Mouse (Mus musculus) intestine, embryonic 15.5 days (tissue): ENCODE results near the gene Ccdc146. TPM values are rescaled to one million over a fixed set of nuclear protein-coding genes. Genes with fewer than 3 reads are reported as not detected.

Source experiments
- ATAC-seq: fragments of 200-750 bp; cut with Nextera tagmentation; 2 replicates; pipeline ENCODE4 v1.8.0; 2017; ENCODE audit warnings: moderate TSS enrichment, moderate library complexity
- H3K27ac ChIP-seq: fragments of 300-500 bp; sonication (generic); 2 replicates; pipeline ENCODE4 v1.5.1; 2015; ENCODE audit warnings: mild to moderate bottlenecking, inconsistent platforms
- H3K27me3 ChIP-seq: fragments of 300-500 bp; sonication (generic); replicated peaks from 2 replicates; pipeline ENCODE4 v1.6.1; 2015; ENCODE audit warnings: inconsistent platforms
- H3K36me3 ChIP-seq: fragments of 300-500 bp; sonication (generic); 2 replicates; pipeline ENCODE4 v1.6.1; 2015; ENCODE audit warnings: inconsistent platforms
- H3K4me1 ChIP-seq: fragments of 300-500 bp; sonication (generic); replicated peaks from 2 replicates; pipeline ENCODE4 v1.6.1; 2015; ENCODE audit warnings: inconsistent platforms
- H3K4me2 ChIP-seq: fragments of 300-500 bp; sonication (generic); replicated peaks from 2 replicates; pipeline ENCODE4 v1.6.1; 2015; ENCODE audit warnings: mild to moderate bottlenecking, inconsistent platforms
- H3K4me3 ChIP-seq: fragments of 300-500 bp; sonication (generic); replicated peaks from 2 replicates; pipeline ENCODE4 v1.5.1; 2015; ENCODE audit warnings: inconsistent platforms
- H3K9ac ChIP-seq: fragments of 300-500 bp; sonication (generic); 2 replicates; pipeline ENCODE4 v1.6.1; 2015; ENCODE audit warnings: inconsistent platforms
- H3K9me3 ChIP-seq: fragments of 300-500 bp; sonication (generic); 2 replicates; pipeline ENCODE4 v1.6.1; 2016; ENCODE audit warnings: inconsistent platforms
- WGBS: fragments of 180-500 bp; shearing (Covaris S2); methylation state at CpG from one replicate; pipeline ENCODE4 v1.1.7; 2015; 5-methylcytosine and 5-hydroxymethylcytosine counted together
- polyA plus RNA-seq: library from polyadenylated mRNA; unstranded; fragments of >200 nt; fragmentation: Nextera tagmentation; extraction: Ambion mirVana; gene quantifications from 2 replicates; pipeline ENCODE4 v1.2.1, GENCODE M21; 2015

Gene Ccdc146
- 0.24 TPM in 2 replicates for polyA plus RNA-seq

DNA sequence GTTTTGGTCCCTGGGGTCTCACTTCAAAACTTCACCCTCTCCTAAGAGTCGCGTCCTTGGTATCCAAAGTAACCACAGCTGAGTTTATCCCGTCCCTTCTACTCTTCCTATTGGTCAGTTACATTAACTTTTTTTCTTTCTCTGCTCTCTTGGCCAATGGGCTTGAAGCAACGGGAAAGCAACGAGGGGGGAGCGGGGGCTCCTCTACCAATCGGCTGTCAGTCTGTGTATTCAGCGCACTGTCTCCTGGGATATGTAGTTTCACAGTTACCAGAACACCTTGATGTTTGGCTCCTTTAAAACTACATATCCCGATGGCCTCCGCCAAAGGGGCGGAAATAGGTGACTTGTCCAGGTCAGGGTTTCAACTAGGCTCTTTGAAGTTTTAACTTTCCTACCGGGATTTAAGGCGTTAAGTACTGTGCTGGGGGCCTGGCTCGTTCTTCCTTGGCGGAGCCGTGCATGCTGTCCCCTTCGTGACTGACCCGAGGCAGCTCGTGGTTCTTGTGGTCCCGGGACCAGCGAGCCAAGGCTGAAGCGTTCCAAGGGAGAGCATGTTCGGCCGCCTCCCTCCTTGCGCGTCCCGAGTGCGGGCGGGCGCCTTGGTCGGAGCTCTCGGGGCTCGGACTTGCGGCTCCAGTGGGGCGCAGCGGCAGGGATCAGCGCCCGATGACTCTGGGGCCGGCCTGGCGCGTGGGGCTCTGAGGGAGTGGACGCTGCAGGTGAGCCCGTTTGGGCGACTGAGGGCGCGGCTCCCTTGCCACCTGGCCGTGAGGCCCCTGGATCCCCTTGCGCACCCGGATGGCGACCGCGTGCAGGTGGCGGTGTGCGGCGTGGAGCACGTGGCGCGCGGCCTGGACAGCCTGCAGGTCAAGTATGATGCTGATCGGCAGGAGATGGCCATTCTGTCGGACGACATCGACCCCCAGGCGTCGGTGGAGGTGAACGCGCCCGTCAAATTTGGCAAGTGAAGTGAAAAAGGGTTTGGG is at the start of gene Ccdc146, which contains the start of gene Fam185a:
TSS of gene Ccdc146 (minus strand) at position 64 of the 989 bp plus-strand sequence.
TSS of gene Fam185a (plus strand) at position 345 of the 989 bp plus-strand sequence.
- peak; percentile 100 for ATAC-seq
- H3K27me3 ChIP-seq: no peaks in the 10 kb centered on the region
- H3K36me3 ChIP-seq: no peaks in the 10 kb centered on the region
- H3K4me1 ChIP-seq: no peaks in the 10 kb centered on the region
- H3K9ac ChIP-seq: peak within 1 kb of the TSS; percentile 78
- no peaks in the 10 kb centered on the region for H3K9me3 ChIP-seq
- WGBS: under 1% methylated on average over 67 of the region's 68 CpGs
- H3K27ac ChIP-seq: peak within 1 kb of the TSS; percentile 77
- H3K4me2 ChIP-seq: peak within 1 kb of the TSS; percentile 94
- peak within 1 kb of the TSS; percentile 81 for H3K4me3 ChIP-seq

DNA sequence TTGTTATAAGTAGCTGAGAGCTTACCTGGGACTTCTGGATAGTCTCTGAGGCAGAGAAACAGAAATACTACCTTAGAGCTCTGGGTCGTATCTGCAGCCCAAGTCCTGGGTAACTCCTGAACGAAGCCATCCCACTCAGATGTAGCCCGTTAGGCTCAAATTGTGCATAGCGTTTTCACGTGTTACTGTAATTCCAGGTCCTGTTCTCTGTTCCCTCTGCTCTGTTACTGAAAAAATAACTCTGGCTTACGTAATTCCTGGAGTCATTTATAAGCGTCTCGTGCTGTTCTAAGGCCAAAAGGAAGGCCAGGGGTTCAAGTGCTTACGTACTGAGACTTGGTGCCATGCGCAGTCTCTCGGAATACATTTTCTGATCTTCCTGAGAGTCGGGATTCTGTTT is 43.6 kb upstream of the Ccdc146 start:
- H3K4me2 ChIP-seq: no peak overlapping the region
- no peak overlapping the region for H3K27ac ChIP-seq
- no peak for ATAC-seq
- H3K36me3 ChIP-seq: no peaks in the 10 kb centered on the region
- H3K9ac ChIP-seq: no peak overlapping the region
- H3K4me3 ChIP-seq: no peak overlapping the region
- H3K27me3 ChIP-seq: no peaks in the 10 kb centered on the region
- 83% methylated on average over 12 of the region's 12 CpGs for WGBS
- H3K4me1 ChIP-seq: no peaks in the 10 kb centered on the region
- H3K9me3 ChIP-seq: no peaks in the 10 kb centered on the region

DNA sequence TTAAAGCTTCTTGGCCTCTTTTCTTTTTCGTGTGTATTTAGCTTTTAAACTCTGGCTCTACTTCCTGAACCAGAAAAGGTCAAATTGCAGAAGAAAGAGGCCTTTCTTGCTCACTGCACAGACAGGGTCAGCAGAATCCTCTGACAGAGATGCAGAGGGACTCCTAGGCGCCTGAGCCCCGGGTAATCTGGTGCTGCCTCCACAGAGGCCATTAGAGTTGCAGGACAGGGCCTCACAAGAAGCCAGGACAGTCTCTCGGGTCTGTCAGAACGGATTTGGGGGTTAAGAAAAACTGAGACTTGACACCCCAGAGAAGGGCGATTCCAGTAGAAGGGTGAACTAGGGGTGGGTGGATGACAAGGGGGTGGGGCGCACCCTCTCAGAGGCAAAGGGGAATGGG is 42.9 kb upstream of the Ccdc146 start:
- Histone ChIP-seq H3K9me3 (no peaks in the 10 kb centered on the region), H3K4me1 (no peaks in the 10 kb centered on the region), H3K9ac (no peak overlapping the region), H3K36me3 (no peaks in the 10 kb centered on the region), H3K27me3 (no peaks in the 10 kb centered on the region), H3K4me2 (no peak overlapping the region), H3K27ac (no peak overlapping the region), H3K4me3 (no peak overlapping the region)
- WGBS: 65% methylated on average over 7 of the region's 7 CpGs
- no peak for ATAC-seq

DNA sequence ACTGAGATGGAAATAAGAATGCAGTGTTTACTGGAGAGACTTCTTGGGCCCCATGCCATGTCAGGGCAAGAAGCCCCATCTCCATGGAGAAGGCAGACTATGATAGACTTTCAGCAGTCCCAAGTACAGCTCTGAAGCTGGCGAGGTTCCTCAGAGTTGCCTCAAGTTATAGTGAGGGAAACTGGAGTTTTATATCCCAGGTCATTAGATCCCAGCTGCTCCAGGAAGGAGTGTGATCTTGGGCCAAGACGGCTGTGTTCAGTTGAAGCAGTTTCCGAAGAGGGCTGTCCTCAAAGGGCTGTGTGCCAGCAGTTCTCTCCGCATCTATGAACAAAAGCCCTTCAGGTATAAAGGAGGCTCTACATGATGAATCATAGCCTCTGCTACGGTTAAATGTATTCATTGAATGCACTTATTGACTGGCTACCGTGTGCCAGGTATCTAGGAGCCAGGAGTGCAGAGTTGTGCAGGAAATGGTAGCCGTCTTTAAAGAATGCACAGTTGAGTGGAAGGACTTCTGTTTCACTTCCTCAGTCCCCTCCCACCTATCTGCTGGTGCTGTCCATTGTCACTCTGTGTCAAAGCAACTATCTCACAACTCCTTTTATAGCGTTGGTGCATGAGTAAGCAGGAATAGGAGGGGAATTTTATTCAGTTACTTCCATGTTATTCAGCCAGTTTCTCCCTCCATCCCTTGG is 16.5 kb upstream of the Ccdc146 start:
- no peak for ATAC-seq
- no peak overlapping the region for H3K4me2 ChIP-seq
- WGBS: 63% methylated on average over 8 of the region's 8 CpGs

DNA sequence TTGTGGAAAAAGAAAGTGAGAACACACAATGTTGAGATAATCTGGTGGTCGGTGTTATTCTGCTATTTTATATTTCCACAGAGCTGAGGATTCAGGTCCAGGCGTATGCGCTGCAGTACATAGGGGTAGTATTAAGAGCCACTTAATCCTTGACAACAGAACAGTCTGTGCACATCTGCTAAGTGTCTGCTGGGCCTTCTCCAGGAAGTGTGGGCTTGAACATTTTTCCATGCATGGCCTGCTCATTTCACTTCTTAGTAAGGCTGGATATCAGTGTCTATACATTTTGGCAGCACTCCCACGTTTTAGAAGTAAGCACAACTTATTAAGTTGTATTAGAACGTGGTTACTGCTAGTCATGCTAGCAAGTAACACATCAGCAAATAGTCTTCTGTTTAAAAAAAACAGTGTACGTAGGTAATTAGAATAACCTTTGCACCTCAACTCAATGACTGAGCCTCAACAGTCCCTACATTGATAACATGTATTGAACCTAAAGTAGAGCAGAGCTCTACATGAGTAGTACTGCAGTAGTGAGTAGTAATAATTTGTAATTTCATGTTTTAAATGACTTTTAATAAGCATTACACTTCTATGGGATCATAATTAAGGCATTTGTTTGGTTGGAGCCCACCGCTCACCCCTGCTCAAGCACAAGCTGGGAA is 15.1 kb upstream of the Ccdc146 start:
- Histone ChIP-seq H3K9me3 (no peaks in the 10 kb centered on the region), H3K4me1 (0 out of 2 replicates have a peak, but pooled peaks cover 3% of the 10 kb centered on the region), H3K27ac (no peak overlapping the region), H3K9ac (no peak overlapping the region), H3K36me3 (no peaks in the 10 kb centered on the region), H3K4me2 (no peak overlapping the region), H3K27me3 (no peaks in the 10 kb centered on the region), H3K4me3 (no peak overlapping the region)
- ATAC-seq: peak; percentile 71
- 66% methylated on average over 7 of the region's 7 CpGs for WGBS

More for the DNA sequence above, 16.5 kb upstream of the Ccdc146 start:
- Histone ChIP-seq H3K36me3 (no peaks in the 10 kb centered on the region), H3K9ac (no peak overlapping the region), H3K27me3 (no peaks in the 10 kb centered on the region), H3K27ac (no peak overlapping the region), H3K4me1 (0 out of 2 replicates have a peak, but pooled peaks cover 3% of the 10 kb centered on the region), H3K9me3 (no peaks in the 10 kb centered on the region), H3K4me3 (no peak overlapping the region)

DNA sequence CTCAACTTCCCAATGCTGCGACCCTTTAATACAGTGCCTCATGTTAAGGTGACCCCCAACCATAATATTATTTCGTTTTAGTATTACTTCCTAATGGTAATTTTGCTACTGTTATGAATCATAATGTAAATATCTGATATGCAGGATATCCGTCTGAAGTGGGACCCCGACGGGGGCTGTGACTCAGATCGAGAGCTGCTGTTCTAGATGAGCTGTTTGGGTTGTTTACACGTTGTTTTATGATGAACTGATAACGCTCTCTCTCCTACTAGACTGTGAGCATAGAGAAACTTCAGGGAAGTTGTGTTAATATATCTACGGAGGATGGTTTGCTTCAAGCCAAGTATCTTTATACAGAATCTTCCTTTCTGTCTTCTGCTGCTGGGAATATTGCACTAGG is 14.0 kb upstream of the Ccdc146 start:
- Histone ChIP-seq H3K27ac (no peak overlapping the region), H3K36me3 (no peaks in the 10 kb centered on the region), H3K27me3 (no peaks in the 10 kb centered on the region), H3K4me3 (no peak overlapping the region), H3K4me1 (0 out of 2 replicates have a peak, but pooled peaks cover 3% of the 10 kb centered on the region), H3K4me2 (no peak overlapping the region), H3K9me3 (no peaks in the 10 kb centered on the region), H3K9ac (no peak overlapping the region)
- ATAC-seq: no peak
- WGBS: 69% methylated on average over 9 of the region's 9 CpGs

DNA sequence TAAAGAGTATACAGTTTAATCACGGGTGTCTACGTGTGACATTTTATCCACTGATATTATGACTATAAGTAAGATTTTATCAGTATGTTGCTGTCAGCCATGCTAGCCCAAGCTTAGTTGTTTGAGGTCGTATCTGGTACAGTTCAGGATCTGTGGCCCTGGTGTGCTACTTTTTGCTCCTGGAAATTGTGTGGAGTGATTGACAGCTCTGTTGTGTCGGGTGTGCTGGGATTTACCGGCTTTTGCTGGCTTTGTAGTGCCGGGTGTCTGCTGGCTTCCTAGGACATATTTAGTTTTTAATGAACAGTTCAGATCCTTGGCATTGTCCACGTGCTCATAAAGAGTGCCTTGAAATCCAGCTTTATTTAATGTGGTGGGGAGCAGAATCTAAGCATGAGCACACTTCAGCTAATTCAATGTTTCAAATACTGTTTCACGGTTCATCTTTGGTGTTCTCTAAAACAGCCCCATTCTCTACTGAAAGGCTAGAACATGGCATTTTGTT is 12.0 kb upstream of the Ccdc146 start:
- no peak overlapping the region for H3K27ac ChIP-seq
- WGBS: 77% methylated on average over 8 of the region's 8 CpGs
- H3K27me3 ChIP-seq: no peaks in the 10 kb centered on the region
- H3K4me3 ChIP-seq: no peak overlapping the region
- no peaks in the 10 kb centered on the region for H3K36me3 ChIP-seq
- 0 out of 2 replicates have a peak, but pooled peaks cover 3% of the 10 kb centered on the region for H3K4me1 ChIP-seq
- H3K4me2 ChIP-seq: no peak overlapping the region
- ATAC-seq: no peak
- H3K9me3 ChIP-seq: no peaks in the 10 kb centered on the region
- H3K9ac ChIP-seq: no peak overlapping the region

DNA sequence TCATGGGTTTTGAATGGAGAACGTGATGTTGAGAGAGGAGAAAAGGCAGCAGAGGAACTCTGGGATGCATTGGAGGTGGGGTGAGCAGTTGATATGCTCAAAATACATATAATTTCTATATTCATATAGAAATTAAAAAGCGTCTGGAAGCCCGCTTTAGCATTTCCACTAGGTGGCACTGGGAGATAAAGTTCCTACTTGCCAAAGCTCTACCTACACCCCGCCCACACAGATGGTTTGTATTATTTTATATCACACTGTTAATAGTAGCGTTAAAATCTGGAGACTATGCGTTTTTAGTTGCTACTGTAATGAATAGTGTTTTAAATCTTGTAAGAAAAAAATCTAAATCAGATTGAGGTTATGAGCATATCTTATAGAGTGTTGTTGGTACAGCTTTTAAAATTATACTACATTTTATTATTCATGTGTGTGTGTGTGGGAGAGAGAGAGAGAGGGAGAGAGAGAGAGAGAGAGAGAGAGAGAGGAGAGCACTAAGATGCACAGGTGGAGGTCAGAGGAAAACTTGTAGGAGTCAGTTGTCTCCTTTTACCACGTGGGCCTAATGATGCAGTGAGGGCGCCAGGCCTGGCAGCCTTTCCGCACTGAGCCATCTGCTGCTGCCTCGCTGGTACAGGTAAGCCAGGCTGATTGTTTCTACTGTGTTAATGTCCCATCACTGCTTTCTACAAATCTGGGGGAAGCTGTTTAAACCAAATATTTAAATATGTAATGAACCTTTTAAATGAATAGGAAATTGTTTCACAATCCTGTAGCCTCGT is 9.9 kb upstream of the Ccdc146 start:
- 0 out of 2 replicates have a peak, but pooled peaks have one; percentile 61 for ATAC-seq
- H3K9ac ChIP-seq: no peak overlapping the region

DNA sequence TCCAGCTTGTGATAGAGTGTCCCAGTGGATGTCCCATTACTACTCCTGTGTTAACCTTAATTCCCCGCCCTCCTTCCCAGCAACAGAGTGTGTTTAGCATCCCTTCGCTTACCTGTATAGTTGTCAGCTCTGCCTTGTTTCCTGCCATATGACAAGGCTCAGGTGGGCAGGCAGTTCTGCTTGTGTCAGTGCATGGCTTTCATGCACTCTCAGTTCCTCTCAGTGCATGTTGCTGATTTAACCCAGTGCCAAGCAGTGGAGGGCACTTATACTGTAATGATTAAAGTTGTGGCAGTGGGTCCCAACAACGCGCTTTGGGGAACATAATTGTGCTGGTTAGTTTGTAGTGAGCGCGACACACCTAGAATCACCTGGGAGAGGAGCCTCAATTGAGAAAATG is 2.2 kb upstream of the Ccdc146 start:
- Histone ChIP-seq H3K4me3 (no peak overlapping the region), H3K27ac (no peak overlapping the region), H3K27me3 (no peaks in the 10 kb centered on the region), H3K4me2 (peak overlapping the region; percentile 94), H3K9ac (no peak overlapping the region), H3K4me1 (no peaks in the 10 kb centered on the region), H3K9me3 (no peaks in the 10 kb centered on the region), H3K36me3 (no peaks in the 10 kb centered on the region)
- ATAC-seq: no peak
- 92% methylated on average over 6 of the region's 6 CpGs for WGBS

More for the DNA sequence above, 9.9 kb upstream of the Ccdc146 start:
- Histone ChIP-seq H3K4me2 (no peak overlapping the region), H3K4me3 (no peak overlapping the region), H3K4me1 (no peaks in the 10 kb centered on the region), H3K27me3 (no peaks in the 10 kb centered on the region), H3K9me3 (no peaks in the 10 kb centered on the region), H3K36me3 (no peaks in the 10 kb centered on the region), H3K27ac (no peak overlapping the region)
- 68% methylated on average over 11 of the region's 11 CpGs for WGBS

DNA sequence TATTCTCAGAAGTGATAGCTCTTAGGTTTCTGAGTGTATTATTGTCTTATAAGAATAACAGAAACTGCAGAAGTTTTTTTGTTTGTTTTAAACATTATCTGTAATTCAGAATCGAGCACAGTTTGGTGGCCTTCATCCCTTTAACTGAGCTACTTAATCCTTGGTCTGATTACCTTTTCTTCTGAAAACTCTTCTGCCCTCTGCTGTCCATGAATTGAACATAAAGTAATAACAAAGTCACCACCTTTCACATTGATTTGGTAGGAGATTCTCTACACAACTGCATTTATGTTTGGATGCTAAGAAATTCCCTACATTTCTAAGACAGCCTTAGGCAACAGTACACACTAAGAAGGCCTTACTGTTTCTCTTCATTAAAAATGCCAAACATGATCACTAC is 3.9 kb downstream of the Ccdc146 start:
- Histone ChIP-seq H3K27ac (no peak overlapping the region), H3K9me3 (no peaks in the 10 kb centered on the region), H3K4me2 (no peak overlapping the region), H3K27me3 (no peaks in the 10 kb centered on the region), H3K4me3 (no peak overlapping the region), H3K36me3 (no peaks in the 10 kb centered on the region), H3K4me1 (no peaks in the 10 kb centered on the region), H3K9ac (no peak overlapping the region)
- ATAC-seq: no peak
- WGBS: 13% methylated on average over 1 of the region's 1 CpGs

DNA sequence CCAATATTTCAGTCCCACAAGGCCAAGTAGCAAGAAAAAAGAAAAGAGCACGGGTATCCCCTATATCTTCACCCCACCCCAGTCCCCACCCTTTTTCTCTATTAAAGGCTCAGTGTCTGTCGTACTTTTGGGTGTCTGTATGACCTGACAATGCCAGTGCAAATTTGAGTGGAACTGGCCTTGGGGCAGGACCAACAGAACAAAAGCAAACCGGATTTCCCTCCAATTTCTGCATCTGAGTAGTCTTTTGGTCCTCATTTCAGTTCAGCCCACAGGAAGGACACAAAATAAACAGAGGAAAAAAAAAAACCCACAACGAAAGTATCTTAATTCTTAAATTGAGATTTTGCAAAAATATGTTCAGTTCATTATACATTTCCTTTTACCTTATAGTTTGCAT is 5.9 kb downstream of the Ccdc146 start:
- WGBS: 69% methylated on average over 4 of the region's 4 CpGs
- ATAC-seq: no peak
- Histone ChIP-seq H3K9me3 (no peaks in the 10 kb centered on the region), H3K9ac (no peak overlapping the region), H3K36me3 (no peaks in the 10 kb centered on the region), H3K4me2 (no peak overlapping the region), H3K27ac (no peak overlapping the region), H3K4me1 (no peaks in the 10 kb centered on the region), H3K4me3 (no peak overlapping the region), H3K27me3 (no peaks in the 10 kb centered on the region)
